Mouse (Mus musculus) heart, postnatal 25 days (tissue): ENCODE measurements around the gene Pde6h. TPM values are rescaled to one million over a fixed set of nuclear protein-coding genes. Genes with fewer than 3 reads are reported as not detected.
A peak's percentile ranks its signal among the peaks of the same experiment; 100 is the strongest.
"Not testable (repeated sequence)": the region's sequence is repeated elsewhere in the genome, so short reads cannot be mapped to it uniquely, and the experiment has no call there.

Experiments
- DNase-seq: peaks from one replicate; pipeline ENCODE4 v3.0.0; 2022; ENCODE audit warnings: low spot score
- intact Hi-C: fragments of 180-260 bp; cut with DNase I; formaldehyde crosslinking; loops from one replicate; pipeline ENCODE4 v1.15.1; 2025
- total RNA-seq, 2 experiments: library from RNA; stranded (reverse); gene quantifications; 2 replicates each; pipeline ENCODE4 v1.2.3; 2021

Gene Pde6h
- total RNA-seq, result not detected

DNA sequence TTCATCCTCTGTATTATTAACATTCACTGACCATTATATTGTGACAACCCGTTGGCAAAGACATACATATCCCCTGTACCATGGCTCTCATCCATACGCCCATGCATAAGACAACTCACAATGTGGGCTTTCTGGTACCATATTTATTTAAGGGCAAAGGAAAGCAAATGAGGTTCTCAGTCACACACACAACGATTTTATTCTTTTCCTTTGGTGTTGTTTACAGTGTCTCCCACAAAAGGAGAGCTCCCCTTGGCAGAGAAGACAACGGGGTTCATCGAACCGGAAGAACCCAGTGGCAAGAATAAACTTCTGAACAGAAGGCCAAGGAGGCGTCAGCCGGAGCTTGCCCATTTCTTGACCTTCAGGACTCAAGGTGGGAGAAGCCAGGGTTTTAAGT, at the start of gene Pde6h:
Gene Pde6h (plus strand): TSS at position 301 of the 400 bp plus-strand sequence.
- no peak for DNase-seq
- intact Hi-C loops, result no loop called here

DNA sequence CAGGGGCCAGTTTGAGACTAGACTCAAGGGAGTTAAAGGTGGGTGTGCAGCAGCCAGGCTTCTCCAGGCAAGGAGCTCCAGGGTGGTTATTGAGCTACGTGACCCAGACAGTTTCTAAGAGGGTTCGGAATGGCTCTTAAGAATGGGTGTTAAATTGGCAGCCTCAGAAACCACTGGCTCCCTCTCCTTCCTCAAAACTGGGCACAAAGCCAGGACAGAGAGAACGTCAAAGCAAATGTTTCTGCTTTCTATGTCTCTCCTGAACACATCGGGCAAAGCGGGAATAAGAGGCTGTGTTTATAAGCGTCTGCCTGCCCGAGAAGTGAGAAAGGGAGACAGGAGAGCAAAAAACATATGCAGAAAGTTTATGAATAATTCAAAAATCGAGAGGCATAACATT, 49.0 kb upstream of the Pde6h start:
- intact Hi-C loops, result no loop called here
- no peak for DNase-seq

GRCm38 (mm10) chr6:136875670-136876069, 48.0 kb upstream of the Pde6h start, which contains the start of gene Mgp:
Gene Mgp, minus strand, starts transcription at chr6:136875823.
- DNase-seq, result peak; percentile 69
- intact Hi-C loops, result no loop called here

- DNase-seq, result no peak
- intact Hi-C loops, result no loop called here
Measured at GRCm38 (mm10) chr6:136881678-136882077, 42.0 kb upstream of the Pde6h start.

DNA sequence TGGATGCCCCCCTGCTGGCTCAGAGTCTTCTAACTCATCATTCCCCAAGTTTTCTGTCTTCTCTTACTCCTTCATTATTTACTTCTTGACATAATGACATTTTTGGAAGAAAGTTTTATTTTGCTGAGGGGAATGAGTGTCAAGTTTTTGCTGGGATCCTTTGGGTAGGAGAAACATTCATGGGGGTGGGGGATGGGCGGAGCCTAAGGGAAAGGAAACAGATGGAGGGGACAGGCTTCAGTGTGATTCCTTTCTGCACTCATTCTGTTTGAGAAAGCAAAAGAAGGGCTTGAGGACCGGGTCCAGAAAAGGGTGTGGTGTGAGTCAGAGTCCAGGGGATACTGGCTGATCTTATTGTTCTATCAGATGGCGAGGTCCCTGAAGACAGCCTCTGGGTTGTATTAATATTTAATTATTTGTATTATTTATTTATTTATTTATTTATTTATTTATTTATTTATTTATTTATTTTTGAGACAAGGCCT, 40.2 kb upstream of the Pde6h start:
- DNase-seq, result no peak
- intact Hi-C loops, result no loop called here

GRCm38 (mm10) chr6:136883961-136884360, 39.7 kb upstream of the Pde6h start:
- no peak for DNase-seq
- intact Hi-C loops, result no loop called here

DNA sequence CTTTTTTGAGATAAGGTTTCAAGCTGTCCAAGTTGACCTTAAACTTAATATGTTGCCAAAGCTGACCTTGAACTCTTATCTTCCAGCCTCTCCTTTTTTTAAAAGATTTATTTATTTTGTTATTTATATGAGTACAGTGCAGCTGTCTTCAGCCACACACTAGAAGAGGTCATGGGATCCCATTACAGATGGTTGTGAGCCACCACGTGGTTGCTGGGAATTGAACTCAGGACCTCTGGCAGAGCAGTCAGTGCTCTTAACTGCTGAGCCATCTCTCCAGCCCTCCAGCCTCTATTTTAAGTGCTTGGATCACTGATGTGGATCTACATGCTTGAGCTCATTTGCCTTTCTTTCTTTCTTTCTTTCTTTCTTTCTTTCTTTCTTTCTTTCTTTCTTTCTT, 38.9 kb upstream of the Pde6h start:
- DNase-seq, intact Hi-C loops: not testable (repeated sequence)

DNA sequence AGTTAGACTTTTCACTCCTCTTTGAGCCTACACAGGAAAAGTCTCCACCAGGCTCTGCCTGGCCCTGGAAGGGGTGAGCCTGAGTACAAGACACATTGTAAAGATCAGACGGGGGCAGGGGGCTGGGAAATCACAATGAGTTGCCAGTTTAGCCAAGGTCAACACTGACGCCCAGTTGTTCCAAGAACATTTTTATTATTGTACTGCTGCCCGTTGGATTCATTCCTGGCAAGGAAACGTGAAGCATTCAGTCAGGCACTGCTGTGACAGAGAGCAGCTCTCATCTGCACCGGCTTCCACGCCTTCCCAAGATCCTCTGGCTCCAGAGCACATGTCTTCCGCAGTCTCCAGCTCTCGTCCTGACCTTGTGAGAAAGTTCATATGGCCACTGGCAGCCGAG, 35.8 kb upstream of the Pde6h start:
- peak; percentile 82 for DNase-seq
- intact Hi-C loops, result no loop called here

DNA sequence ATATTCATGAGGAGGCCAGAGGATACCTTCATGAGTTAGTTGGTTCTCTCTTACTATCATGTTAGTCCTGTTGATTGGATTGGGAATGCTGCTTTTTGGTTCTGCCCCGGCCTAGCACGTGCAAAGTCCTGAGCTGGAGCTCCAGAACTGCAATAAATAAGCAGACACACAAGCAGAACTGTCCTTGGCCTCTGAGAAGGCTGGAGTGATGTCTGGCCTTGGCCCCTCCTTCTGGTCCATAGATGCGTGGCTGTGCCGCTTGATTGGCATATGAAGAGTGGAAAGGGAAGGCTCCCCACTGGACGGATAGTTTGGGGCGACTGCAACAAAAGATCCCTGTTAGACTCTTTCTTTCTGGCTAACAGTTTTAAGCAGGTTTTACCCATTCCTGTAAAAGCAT, 34.6 kb upstream of the Pde6h start:
- no peak for DNase-seq
- intact Hi-C loops, result no loop called here

DNA sequence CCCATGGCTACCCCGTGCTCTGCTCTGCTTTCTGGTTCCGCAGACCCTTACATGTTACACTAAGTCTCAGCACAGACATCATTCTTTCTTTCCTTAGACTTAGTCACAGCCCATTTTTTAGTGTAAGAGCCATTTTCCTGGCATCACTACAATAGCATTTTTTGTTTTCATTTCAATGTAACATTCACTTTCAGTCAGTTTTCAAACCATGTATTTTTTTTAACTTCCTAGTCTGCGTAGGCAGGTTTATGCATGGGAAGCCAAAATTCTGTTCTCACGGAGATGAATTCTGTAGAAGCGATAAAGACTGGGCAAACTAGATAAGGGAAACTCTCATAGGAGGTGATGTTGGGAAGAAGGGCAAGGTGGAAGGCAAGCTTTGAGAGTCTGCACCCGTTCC, 34.1 kb upstream of the Pde6h start:
- intact Hi-C loops, result no loop called here
- no peak for DNase-seq

DNA sequence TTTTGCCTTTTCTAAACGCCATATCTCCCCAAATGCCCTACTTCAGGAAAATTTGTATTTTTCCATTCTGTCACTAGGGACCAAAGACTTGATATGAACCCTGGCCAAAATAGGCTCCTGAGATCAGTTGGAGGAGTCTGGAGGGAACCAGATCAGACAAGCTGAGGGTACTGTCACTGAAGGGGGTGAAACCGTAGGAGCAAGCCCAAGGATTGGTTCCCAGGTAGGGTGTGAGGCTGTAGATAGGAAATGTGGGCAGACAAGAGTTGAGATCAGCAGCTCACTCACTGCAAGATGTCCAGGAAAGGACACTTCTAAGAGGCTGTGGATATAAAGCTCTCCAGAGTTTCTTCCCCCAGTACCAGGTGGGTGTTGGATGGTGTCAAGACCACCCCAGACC, 31.6 kb upstream of the Pde6h start:
- intact Hi-C loops, result no loop called here
- DNase-seq, result no peak

- intact Hi-C loops, result no loop called here
- DNase-seq, result peak; percentile 44
Measured at GRCm38 (mm10) chr6:136894532-136895339, 28.9 kb upstream of the Pde6h start.

- no peak for DNase-seq
- intact Hi-C loops, result no loop called here
Measured at GRCm38 (mm10) chr6:136897789-136898188, 25.8 kb upstream of the Pde6h start.

- no peak for DNase-seq
- intact Hi-C loops, result no loop called here
Measured at GRCm38 (mm10) chr6:136898222-136898621, 25.4 kb upstream of the Pde6h start.

DNA sequence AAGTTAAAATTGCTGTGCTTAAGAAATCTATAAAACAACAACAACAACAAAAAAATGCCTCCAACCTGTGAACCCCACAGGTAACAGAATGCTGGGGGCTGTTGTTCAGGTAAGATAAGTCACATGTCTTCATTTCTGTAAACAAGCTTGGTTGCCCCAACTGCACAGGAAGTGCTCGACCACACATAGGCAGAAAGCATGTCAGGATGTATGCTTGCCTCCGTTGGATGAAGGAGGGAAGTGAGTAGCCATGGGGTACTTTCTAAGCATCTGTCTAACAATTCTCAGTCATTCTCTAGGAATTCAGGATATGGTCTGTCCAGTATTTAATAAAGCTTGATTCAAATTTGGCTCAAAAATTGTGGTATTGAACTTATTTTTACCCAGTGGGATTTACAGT, 24.7 kb upstream of the Pde6h start:
- no peak for DNase-seq
- intact Hi-C loops, result no loop called here

- intact Hi-C loops, result no loop called here
- DNase-seq, result no peak
Measured at GRCm38 (mm10) chr6:136900369-136901009, 23.1 kb upstream of the Pde6h start.

GRCm38 (mm10) chr6:136901010-136901409, 22.6 kb upstream of the Pde6h start:
- intact Hi-C loops, result no loop called here
- DNase-seq, result no peak

GRCm38 (mm10) chr6:136902527-136902926, 21.1 kb upstream of the Pde6h start:
- intact Hi-C loops, result no loop called here
- DNase-seq, result no peak

DNA sequence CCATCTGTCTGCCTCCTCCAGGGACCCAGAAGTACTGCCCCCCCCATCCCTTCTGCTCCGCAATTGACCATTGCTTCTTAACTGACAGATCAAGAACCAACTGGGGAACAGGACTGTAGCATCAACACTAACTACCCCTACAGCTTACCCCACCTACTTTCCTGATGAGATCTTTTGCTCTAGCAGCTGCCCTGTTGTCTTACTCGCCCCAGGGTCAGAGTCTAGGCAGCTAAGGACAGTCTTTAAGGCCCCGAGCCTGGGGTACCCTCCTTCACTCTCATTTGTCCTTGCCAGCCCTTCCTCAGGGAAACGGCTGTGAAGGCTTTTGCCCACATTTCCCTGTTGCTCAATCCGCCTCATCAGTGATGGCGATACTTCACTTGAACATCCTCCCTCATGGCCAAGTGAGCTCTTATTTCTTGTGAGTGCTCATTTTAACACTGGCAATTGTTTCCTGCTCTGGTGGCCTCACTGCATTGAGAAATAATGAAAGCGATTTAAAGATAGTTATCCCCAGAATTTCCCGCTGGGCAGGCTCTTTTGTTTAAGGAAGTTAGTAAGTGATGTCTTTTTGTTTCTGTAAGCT, 19.7 kb upstream of the Pde6h start:
- DNase-seq, result no peak
- intact Hi-C loops, result no loop called here

- DNase-seq, result peak; percentile 40
- intact Hi-C loops, result no loop called here
Measured at GRCm38 (mm10) chr6:136906283-136906936, 17.2 kb upstream of the Pde6h start.

DNA sequence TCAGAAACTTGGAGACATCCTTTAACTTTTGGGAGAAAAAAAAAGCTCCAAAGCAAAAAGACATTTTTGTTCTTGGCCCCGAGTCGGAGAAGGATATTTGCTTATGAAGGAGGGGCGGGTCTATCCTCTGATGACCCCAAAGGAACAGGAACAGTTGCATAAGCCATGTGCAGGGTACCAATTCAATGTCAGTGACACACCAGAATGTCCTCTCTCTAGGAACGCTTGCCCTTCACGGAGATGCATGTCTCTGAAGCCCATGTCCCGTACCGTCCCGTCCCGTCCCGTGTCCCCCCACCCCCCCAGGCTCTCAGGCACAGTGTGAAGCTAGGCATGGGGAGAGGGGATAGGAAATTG, 16.7 kb upstream of the Pde6h start:
- intact Hi-C loops, result no loop called here
- peak; percentile 65 for DNase-seq
